Mouse (Mus musculus): ENCODE measurements around the gene Poln.
A peak's percentile ranks its signal among the peaks of the same experiment; 100 is the strongest.

Poln gene

GRCm38 (mm10) chr5:33983309-33984121 is 185.7 kb downstream of the Poln start, which contains the start of gene Gm1673:
Gene Gm1673 (plus strand): TSS chr5:33983433.
- peak; percentile 76 for DNase-seq (ENCODE audit: low spot score)

GRCm38 (mm10) chr5:33982731-33983259 is 186.5 kb downstream of the Poln start:
- DNase-seq (ENCODE audit: low spot score) = no peak

- DNase-seq (ENCODE audit: low spot score) = no peak
These were observed 193.0 kb downstream of the Poln start for GRCm38 (mm10) chr5:33976267-33976666.

GRCm38 (mm10) chr5:33974736-33975135 is 194.5 kb downstream of the Poln start:
- DNase-seq (ENCODE audit: low spot score) = no peak

GRCm38 (mm10) chr5:33959382-33959781 is 209.9 kb downstream of the Poln start:
- peak; percentile 49 for DNase-seq (ENCODE audit: low spot score)

All from ovary, adult 18-20 months (tissue).